Mouse (Mus musculus) testis, adult 2 months (tissue): Measurements from ENCODE around the gene Ogdh.

Experiments used
- CTCF ChIP-seq: fragments of 200-500 bp; IDR thresholded peaks from 2 replicates; pipeline ENCODE4 v1.5.1; 2012; ENCODE audit warnings: low read depth, mild to moderate bottlenecking, inconsistent platforms, low read length, moderate library complexity; ENCODE audit not compliant: control insufficient read depth, insufficient read depth, insufficient replicate concordance
- POLR2A ChIP-seq: fragments of 200-500 bp; IDR thresholded peaks from 2 replicates; pipeline ENCODE4 v1.6.1; 2012; ENCODE audit warnings: low read depth, mild to moderate bottlenecking, inconsistent platforms, low read length, moderate library complexity; ENCODE audit not compliant: control insufficient read depth

DNA sequence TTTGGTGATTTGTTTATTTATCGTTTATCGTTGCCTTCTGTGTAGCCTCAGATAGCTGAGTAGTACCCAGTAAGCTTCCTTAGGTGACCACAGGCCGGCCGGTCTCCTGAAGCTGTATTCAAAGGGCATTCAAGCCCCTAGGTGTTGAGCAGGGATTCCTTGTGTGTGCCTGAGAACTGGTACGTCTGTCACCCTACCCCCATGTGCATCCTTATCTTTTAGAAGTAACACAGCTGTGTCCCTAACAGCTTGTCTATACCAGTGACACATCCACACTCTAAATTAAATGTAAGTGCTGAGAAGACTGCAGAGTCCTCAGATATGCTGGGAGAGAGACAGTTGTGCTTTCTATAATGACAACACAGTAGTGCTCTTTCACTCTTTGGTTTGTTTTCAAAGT is 31.9 kb downstream of the Ogdh start:
- TF ChIP-seq POLR2A = no peak
- no peak for TF ChIP-seq CTCF
